Mouse (Mus musculus): ENCODE data around the gene Klhl6.

DNA sequence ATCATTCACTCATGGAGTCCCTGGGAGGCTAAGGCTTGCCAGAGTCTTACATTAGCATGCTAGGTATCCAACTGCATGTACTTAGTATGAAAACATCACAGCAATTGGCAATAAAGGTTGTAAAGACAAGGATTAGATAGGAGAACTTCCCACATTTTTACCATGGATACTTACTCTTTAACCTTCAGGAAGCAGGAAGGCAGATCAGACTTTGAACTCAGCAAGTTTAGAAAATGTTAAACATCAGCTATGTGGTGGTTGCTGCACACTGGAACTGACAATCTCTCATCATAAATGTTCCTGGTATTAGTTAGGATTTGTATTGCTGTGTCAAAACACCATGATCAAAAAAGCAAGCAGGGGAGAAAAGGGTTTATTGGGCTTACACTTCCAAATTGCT is 29.8 kb upstream of the Klhl6 start:
- TF ChIP-seq CTCF (IDR thresholded peaks at IDR 0.05; ENCODE audit: control insufficient read depth, insufficient read depth, insufficient replicate concordance, low read depth, low read length), result no peak
- TF ChIP-seq POLR2A (IDR thresholded peaks at IDR 0.05; ENCODE audit: control insufficient read depth, low read depth, low read length), result no peak
